Mouse (Mus musculus) liver, adult 2 months (tissue): ENCODE results near the gene Nfxl1. TPM values are rescaled to one million over a fixed set of nuclear protein-coding genes. Genes with fewer than 3 reads are reported as not detected.
A peak's percentile ranks its signal among the peaks of the same experiment; 100 is the strongest.

Source experiments
- DNase-seq: peaks from one replicate; pipeline ENCODE4 v3.0.0-alpha.2; 2011; ENCODE audit warnings: low read depth, low spot score; ENCODE audit errors: extremely low read depth
- H3K27ac ChIP-seq: fragments of 200-500 bp; replicated peaks from 2 replicates; pipeline ENCODE4 v1.5.1; 2012; ENCODE audit warnings: low read depth, mild to moderate bottlenecking, control low read depth, inconsistent platforms, low read length; ENCODE audit not compliant: insufficient read depth
- H3K27me3 ChIP-seq: fragments of 200-500 bp; 2 replicates; pipeline ENCODE4 v1.6.1; 2012; ENCODE audit warnings: mild to moderate bottlenecking, moderate library complexity, low read length, inconsistent platforms; ENCODE audit not compliant: control insufficient read depth, insufficient read depth
- H3K36me3 ChIP-seq: fragments of 200-500 bp; 2 replicates; pipeline ENCODE4 v1.6.1; 2012; ENCODE audit warnings: low read length, inconsistent platforms; ENCODE audit not compliant: control insufficient read depth, insufficient read depth
- H3K4me1 ChIP-seq: fragments of 200-500 bp; 2 replicates; pipeline ENCODE4 v1.6.1; 2011; ENCODE audit warnings: low read length; ENCODE audit not compliant: control insufficient read depth, insufficient read depth
- H3K4me3 ChIP-seq: fragments of 200-500 bp; 2 replicates; pipeline ENCODE4 v1.5.1; 2011; ENCODE audit warnings: low read depth, mild to moderate bottlenecking, control low read depth, low read length, moderate library complexity; ENCODE audit not compliant: insufficient read depth
- H3K79me2 ChIP-seq: fragments of 200-500 bp; 2 replicates; pipeline ENCODE4 v1.6.1; 2012; ENCODE audit warnings: inconsistent platforms, mild to moderate bottlenecking, low read length, moderate library complexity; ENCODE audit not compliant: control insufficient read depth, insufficient read depth
- H3K9ac ChIP-seq: fragments of 200-500 bp; 2 replicates; pipeline ENCODE4 v1.6.1; 2012; ENCODE audit warnings: low read depth, mild to moderate bottlenecking, control low read depth, inconsistent platforms, low read length
- CTCF ChIP-seq: fragments of 200-500 bp; IDR thresholded peaks from 2 replicates; pipeline ENCODE4 v1.5.1; 2011; ENCODE audit warnings: low read depth, low read length, control low read depth
- POLR2A ChIP-seq: fragments of 200-500 bp; IDR thresholded peaks from 2 replicates; pipeline ENCODE4 v1.6.1; 2011; ENCODE audit warnings: low read length, control low read depth; ENCODE audit not compliant: insufficient read depth; ENCODE audit errors: extremely low read depth
- WGBS: fragments of 180-500 bp; shearing (Covaris S2); methylation state at CpG from one replicate; pipeline ENCODE4 v1.1.7; 2018; 5-methylcytosine and 5-hydroxymethylcytosine counted together
- polyA plus RNA-seq: library from polyadenylated mRNA; depleted of rRNA; stranded (reverse); fragments of >200 nt; gene quantifications from 2 replicates; pipeline ENCODE4 v1.2.3, GENCODE M21; 2012
- total RNA-seq: library from RNA; depleted of rRNA; stranded (reverse); fragments of >200 nt; gene quantifications from 2 replicates; pipeline ENCODE4 v1.2.3, GENCODE M21; 2014

Gene Nfxl1
- total and polyA plus RNA-seq, 2 experiments = 6.0 to 9.7 TPM

DNA sequence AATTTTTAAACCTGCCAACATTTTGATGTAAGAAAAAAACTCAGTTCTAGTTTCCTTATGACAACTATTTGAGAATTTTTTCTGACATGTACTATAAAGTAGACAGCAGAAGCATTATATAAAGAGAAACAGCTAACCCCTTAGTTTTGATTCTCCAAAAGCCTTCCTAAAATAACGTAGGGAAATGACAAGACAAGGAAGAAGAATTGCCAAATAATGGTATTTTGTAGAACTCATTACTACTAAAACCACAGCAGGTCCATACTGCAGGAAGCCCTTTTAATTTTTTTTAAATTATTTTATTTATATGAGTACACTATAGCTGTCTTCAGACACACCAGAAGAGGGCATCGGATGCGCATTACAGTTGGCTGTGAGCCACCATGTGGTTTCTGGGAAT is 8.3 kb downstream of the Nfxl1 start:
- Histone ChIP-seq H3K9ac (no peak overlapping the region), H3K79me2 (no peaks in the 10 kb centered on the region; the same call in 1 of the 2 replicates), H3K4me3 (no peak overlapping the region), H3K27ac (no peak overlapping the region), H3K4me1 (no peaks in the 10 kb centered on the region), H3K36me3 (peaks cover 33% of the 10 kb centered on the region), H3K27me3 (no peaks in the 10 kb centered on the region)
- TF ChIP-seq CTCF = no peak
- no peak for TF ChIP-seq POLR2A
- WGBS = 79% methylated on average over 3 of the region's 3 CpGs
- DNase-seq = no peak

DNA sequence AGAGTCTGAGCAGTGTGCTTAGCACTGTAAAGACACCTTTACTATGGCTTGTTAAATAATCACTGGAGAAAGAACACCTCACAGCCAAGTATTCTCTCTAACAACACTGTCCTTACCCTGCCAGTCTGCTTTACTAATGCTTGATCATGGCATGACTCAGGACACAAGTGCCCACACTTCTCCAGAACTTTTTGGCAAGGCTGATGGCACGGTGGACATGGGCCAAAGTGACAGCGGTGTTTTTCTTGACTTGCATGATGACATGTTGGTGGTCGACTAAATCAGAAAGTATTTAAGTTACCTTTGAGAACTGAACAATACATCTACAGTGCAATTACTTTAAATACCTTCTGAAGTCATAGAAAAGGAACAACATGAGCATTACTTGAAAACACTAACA is 30.6 kb downstream of the Nfxl1 start:
- Histone ChIP-seq H3K4me3 (no peak overlapping the region), H3K4me1 (no peaks in the 10 kb centered on the region), H3K27ac (no peak overlapping the region), H3K9ac (no peak overlapping the region), H3K36me3 (peaks cover 47% of the 10 kb centered on the region), H3K79me2 (no peaks in the 10 kb centered on the region; the same call in 1 of the 2 replicates), H3K27me3 (no peaks in the 10 kb centered on the region)
- TF ChIP-seq CTCF = no peak
- no peak for TF ChIP-seq POLR2A
- DNase-seq = no peak
- 91% methylated on average over 3 of the region's 3 CpGs for WGBS

DNA sequence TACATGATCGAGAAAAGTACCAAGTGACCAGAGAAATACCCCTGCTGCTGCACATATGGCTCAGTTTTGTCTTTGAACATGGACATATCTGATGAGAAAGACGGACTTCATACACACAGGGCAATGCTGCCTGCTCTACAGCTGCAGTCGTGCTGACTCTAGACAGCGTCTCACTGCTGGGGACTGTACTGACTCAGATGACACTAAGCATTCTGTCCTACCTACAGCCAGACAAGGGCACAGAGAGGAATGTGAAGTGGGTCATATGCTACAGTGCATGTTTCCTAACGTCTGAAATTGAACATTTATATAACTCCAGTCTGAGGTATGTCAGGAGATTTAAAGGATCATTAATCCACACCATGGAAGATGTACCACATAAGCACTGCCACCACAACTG is 45.7 kb downstream of the Nfxl1 start:
- Histone ChIP-seq H3K36me3 (peaks cover 36% of the 10 kb centered on the region), H3K27me3 (no peaks in the 10 kb centered on the region), H3K9ac (no peak overlapping the region), H3K79me2 (no peaks in the 10 kb centered on the region), H3K4me3 (no peak overlapping the region), H3K27ac (no peak overlapping the region), H3K4me1 (no peaks in the 10 kb centered on the region)
- TF ChIP-seq CTCF = no peak
- 84% methylated on average over 5 of the region's 5 CpGs for WGBS
- no peak for DNase-seq

DNA sequence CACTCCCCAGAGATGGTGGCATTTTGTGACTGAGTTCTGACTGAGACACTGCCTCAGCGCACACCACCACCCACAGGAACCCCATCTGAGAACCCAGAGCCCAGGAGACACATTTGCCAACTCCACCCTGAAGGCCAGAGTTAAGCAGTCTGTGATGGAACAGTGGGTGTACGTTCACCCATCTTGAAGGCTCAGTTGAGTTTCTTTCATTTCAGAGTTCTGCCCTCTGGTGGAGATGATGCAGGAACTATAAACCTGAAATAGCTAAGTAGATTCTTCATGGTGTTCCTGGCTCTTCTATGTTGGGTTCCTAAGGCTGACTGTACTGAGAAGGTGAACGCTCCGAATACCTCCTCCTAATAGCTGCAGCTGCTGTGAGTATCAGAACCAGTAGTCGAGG is 53.7 kb downstream of the Nfxl1 start:
- peak; percentile 62 for DNase-seq
- Histone ChIP-seq H3K79me2 (no peaks in the 10 kb centered on the region), H3K4me1 (peaks cover 6% of the 10 kb centered on the region; the same call in 1 of the 2 replicates), H3K9ac (no peak overlapping the region), H3K27ac (no peak overlapping the region), H3K36me3 (no peaks in the 10 kb centered on the region), H3K4me3 (no peak overlapping the region), H3K27me3 (no peaks in the 10 kb centered on the region)
- TF ChIP-seq POLR2A (no peak), CTCF (peak; percentile 34; the same call in 1 of the 2 replicates)
- 63% methylated on average over 5 of the region's 5 CpGs for WGBS

DNA sequence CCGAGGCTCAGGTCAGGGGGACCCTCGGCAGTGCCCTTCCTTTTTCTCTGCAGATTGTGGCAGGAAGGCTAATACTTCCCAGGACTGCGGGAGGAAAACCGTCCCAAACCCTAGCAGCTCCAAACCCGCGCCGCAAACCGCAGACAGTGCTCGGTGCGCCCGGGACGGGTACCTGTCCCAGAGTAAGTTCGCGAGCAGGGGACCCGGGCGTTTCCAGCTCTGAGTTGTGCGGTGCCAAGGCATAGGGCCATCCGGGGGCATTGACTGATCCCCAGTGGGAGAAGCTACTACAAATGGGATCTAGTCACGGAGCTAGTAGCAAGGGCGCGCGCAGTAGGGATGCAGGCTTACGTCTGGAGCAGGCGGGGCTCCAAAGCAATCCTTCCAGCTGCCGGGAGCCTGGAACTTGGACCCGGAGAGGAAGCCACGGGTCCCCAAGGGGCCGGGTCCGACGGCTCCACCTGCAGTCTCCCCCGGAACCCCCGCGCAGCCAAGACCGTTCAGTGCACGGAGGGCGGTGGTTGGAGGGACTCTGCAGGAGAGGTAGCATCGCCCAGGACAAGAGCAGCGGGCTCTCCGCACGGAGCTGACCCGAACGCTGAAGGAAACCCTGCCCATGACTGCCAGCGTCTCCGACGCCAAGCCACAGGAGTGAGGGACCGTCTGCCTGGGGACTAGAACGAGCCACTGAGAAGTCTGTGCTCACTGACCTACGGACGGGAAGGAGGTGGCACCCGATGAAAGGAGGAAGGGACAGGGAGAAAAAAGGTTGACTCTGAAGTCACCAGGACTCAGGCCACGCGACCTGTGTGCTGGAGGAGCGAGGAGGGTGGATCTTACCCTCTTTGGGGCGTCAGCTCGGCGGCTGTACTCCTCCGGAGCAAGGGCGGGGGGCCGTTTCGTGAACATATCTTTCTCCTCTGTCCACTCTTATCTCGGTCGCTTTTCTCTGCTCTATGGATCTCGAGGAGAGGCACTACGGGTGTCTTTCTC is 55.7 kb downstream of the Nfxl1 start, which contains the start of gene Corin:
TSS of gene Corin (minus strand) at position 943 of the 993 bp plus-strand sequence.
- peak; percentile 25 for DNase-seq
- Histone ChIP-seq H3K4me3 (peak within 1 kb of the TSS; percentile 37; the same call in 1 of the 2 replicates), H3K27ac (no peak within 1 kb of the TSS), H3K27me3 (no peaks in the 10 kb centered on the region), H3K9ac (no peak within 1 kb of the TSS), H3K4me1 (peaks cover 7% of the 10 kb centered on the region), H3K79me2 (no peaks in the 10 kb centered on the region), H3K36me3 (no peaks in the 10 kb centered on the region)
- WGBS = 1% methylated on average over 64 of the region's 64 CpGs
- no peak for TF ChIP-seq POLR2A
- TF ChIP-seq CTCF = no peak

DNA sequence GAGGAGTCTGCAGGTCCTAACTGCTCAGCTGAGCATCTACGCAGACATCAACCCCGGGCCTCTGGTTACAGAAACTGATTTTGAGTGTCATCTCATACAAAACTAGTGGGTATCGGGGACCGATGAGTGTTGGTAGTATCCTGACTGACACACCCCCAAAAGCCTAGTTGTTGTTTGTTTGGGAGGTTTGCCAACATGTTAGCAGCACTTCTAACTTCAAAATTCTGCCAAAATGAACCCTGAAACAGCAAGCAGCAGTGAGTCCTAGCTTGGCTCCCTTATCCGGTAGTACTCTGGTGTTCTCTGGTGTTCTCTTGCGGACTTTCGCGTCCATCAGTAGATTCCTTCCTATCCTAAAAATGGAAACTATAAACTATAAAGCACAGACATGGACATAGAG is 56.7 kb downstream of the Nfxl1 start:
- H3K36me3 ChIP-seq = no peaks in the 10 kb centered on the region
- H3K79me2 ChIP-seq = no peaks in the 10 kb centered on the region
- H3K27me3 ChIP-seq = no peaks in the 10 kb centered on the region
- H3K27ac ChIP-seq = no peak overlapping the region
- peaks cover 11% of the 10 kb centered on the region for H3K4me1 ChIP-seq
- no peak overlapping the region for H3K4me3 ChIP-seq
- no peak overlapping the region for H3K9ac ChIP-seq
- 48% methylated on average over 8 of the region's 8 CpGs for WGBS
- TF ChIP-seq CTCF = no peak
- no peak for TF ChIP-seq POLR2A
- DNase-seq = peak; percentile 52
